Mouse (Mus musculus) sigmoid colon, adult 10 weeks (tissue): ENCODE measurements around the gene Zfp648. TPM values are rescaled to one million over a fixed set of nuclear protein-coding genes. Genes with fewer than 3 reads are reported as not detected.

ENCODE experiments used
- polyA plus RNA-seq: library from polyadenylated mRNA; stranded (reverse); fragments of 350-450 nt; fragmentation: Illumina TruSeq; extraction: RNeasy Lipid Tissue Mini Kit (QIAGEN cat#74804); gene quantifications from one replicate; pipeline ENCODE4 v1.2.3, GENCODE M21; 2014; ENCODE audit warnings: low read depth, low replicate concordance

The Zfp648 gene
- not detected for polyA plus RNA-seq

GRCm38 (mm10) chr1:154200955-154201722, at the start of gene Zfp648:
Gene Zfp648 (plus strand): TSS chr1:154201187.

